Comparison of ENCODE assay signal across 29 mouse cellular contexts in the genomic region with DNA sequence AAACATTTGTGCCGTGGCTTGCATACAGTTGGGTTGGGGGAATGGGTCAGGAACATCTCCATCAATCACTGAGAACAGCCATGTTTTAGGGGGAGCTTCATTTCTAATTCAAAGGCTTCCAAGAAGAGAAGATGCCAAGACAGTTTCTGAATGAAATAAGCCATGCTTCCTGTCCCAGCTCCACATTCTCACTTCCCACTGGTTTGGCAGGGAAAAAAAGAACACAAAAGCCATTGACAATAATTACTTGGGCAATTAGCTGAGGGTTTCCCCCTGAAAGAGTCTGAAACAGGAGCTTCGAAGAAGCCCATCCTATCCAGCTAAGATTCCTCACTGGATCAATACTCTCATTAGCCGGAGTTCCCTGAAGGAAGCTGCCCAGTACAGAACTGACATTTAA.
DNase-seq lines count a peak whose midpoint lies in the region; ATAC-seq and TF ChIP-seq lines count a peak whose summit lies in the region.
"Had no signal": no experiment of that assay in that cellular context is flagged by ENCODE, and none has a peak within 500 bp of the region (broad histone marks: within the 10 kb centered on the region; RNA-seq: fewer than 3 reads in every experiment).

No protein-coding gene starts in this region.

- no peaks in the 10 kb centered on the region for H3K9me3 ChIP-seq in forebrain, embryonic 16.5 days (ENCODE audit: control insufficient read depth, low read length)
- H3K9me3 ChIP-seq in forebrain, embryonic 13.5 days (replicated peaks): no peaks in the 10 kb centered on the region
- no peaks in the 10 kb centered on the region for H3K9me3 ChIP-seq in hindbrain, postnatal 0 days (ENCODE audit: low read length)
- H3K9me3 ChIP-seq in hindbrain, embryonic 10.5 days: no peaks in the 10 kb centered on the region
- H3K9me3 ChIP-seq: embryonic facial prominence, embryonic 12.5 days; embryonic facial prominence, embryonic 15.5 days; forebrain, embryonic 12.5 days; G1E; heart, embryonic 10.5 days; heart, embryonic 13.5 days; hindbrain, embryonic 13.5 days had no signal

- peak; percentile 17 for DNase-seq in hindbrain, postnatal 0 days (ENCODE audit: low spot score)
- DNase-seq in hindbrain, embryonic 10.5 days (ENCODE audit: low spot score): no peak
- peak; percentile 78 for DNase-seq in Muller cell, postnatal 12 days (ENCODE audit: inconsistent ontology term)
- DNase-seq in brain, adult 2 months (ENCODE audit: low read depth, low spot score): peak; percentile 34
- DNase-seq: adrenal gland, adult 2 months; adrenal gland, postnatal 14 days; B cell, adult 2 months; cerebellum, adult 11 months; cerebellum, adult 2 months; cerebellum, adult 9-11 months; cerebellum, postnatal 25 days; gastrocnemius, adult 2 months; gastrocnemius, postnatal 14 days; heart, adult 18-20 months; heart, postnatal 14 days; heart, postnatal 4 days; kidney, adult 2 months had no signal

- H3K36me3 ChIP-seq in forebrain, embryonic 16.5 days (ENCODE audit: control insufficient read depth, insufficient read depth): no peaks in the 10 kb centered on the region
- no peaks in the 10 kb centered on the region for H3K36me3 ChIP-seq in forebrain, embryonic 13.5 days (ENCODE audit: poor library complexity, severe bottlenecking)
- H3K36me3 ChIP-seq in hindbrain, postnatal 0 days (ENCODE audit: insufficient read depth, low read length): no peaks in the 10 kb centered on the region
- H3K36me3 ChIP-seq in hindbrain, embryonic 10.5 days: no peaks in the 10 kb centered on the region
- H3K36me3 ChIP-seq: embryonic facial prominence, embryonic 12.5 days; embryonic facial prominence, embryonic 15.5 days; forebrain, embryonic 12.5 days; G1E; heart, embryonic 10.5 days; heart, embryonic 13.5 days; hindbrain, embryonic 13.5 days had no signal

- H3K27ac ChIP-seq in forebrain, embryonic 16.5 days (ENCODE audit: low read length): no peak overlapping the region
- H3K27ac ChIP-seq in forebrain, embryonic 13.5 days: no peak overlapping the region
- no peak overlapping the region for H3K27ac ChIP-seq in hindbrain, postnatal 0 days
- no peak overlapping the region for H3K27ac ChIP-seq in hindbrain, embryonic 10.5 days
- H3K27ac ChIP-seq: embryonic facial prominence, embryonic 12.5 days; embryonic facial prominence, embryonic 15.5 days; forebrain, embryonic 12.5 days; gastrocnemius, adult 2 months; heart, embryonic 10.5 days; heart, embryonic 13.5 days; hindbrain, embryonic 13.5 days had no signal

- no peak overlapping the region for H3K4me3 ChIP-seq in forebrain, embryonic 16.5 days (replicated peaks; ENCODE audit: low read length)
- no peak overlapping the region for H3K4me3 ChIP-seq in forebrain, embryonic 13.5 days
- no peak overlapping the region for H3K4me3 ChIP-seq in hindbrain, postnatal 0 days (ENCODE audit: low read length)
- H3K4me3 ChIP-seq in hindbrain, embryonic 10.5 days: no peak overlapping the region
- H3K4me3 ChIP-seq: embryonic facial prominence, embryonic 12.5 days; embryonic facial prominence, embryonic 15.5 days; forebrain, embryonic 12.5 days; gastrocnemius, adult 2 months; heart, embryonic 10.5 days; heart, embryonic 13.5 days; hindbrain, embryonic 13.5 days had no signal

- H3K27me3 ChIP-seq in forebrain, embryonic 16.5 days (replicated peaks; ENCODE audit: control insufficient read depth, insufficient read depth, low read length): no peaks in the 10 kb centered on the region
- no peaks in the 10 kb centered on the region for H3K27me3 ChIP-seq in forebrain, embryonic 13.5 days
- H3K27me3 ChIP-seq in hindbrain, postnatal 0 days (ENCODE audit: insufficient read depth, low read length): no peaks in the 10 kb centered on the region
- no peaks in the 10 kb centered on the region for H3K27me3 ChIP-seq in hindbrain, embryonic 10.5 days (ENCODE audit: insufficient read depth, poor library complexity, severe bottlenecking)
- H3K27me3 ChIP-seq: CH12.LX; embryonic facial prominence, embryonic 12.5 days; embryonic facial prominence, embryonic 15.5 days; forebrain, embryonic 12.5 days; heart, embryonic 13.5 days; hindbrain, embryonic 13.5 days had no signal

- H3K4me2 ChIP-seq in forebrain, embryonic 16.5 days (ENCODE audit: low read length): no peak overlapping the region
- H3K4me2 ChIP-seq in forebrain, embryonic 13.5 days: no peak overlapping the region
- H3K4me2 ChIP-seq in hindbrain, postnatal 0 days (ENCODE audit: low read depth, low read length): no peak overlapping the region
- H3K4me2 ChIP-seq: embryonic facial prominence, embryonic 12.5 days; embryonic facial prominence, embryonic 15.5 days; forebrain, embryonic 12.5 days; heart, embryonic 13.5 days; hindbrain, embryonic 13.5 days had no signal

- WGBS in forebrain, embryonic 16.5 days: 31% methylated on average over 3 of the region's 3 CpGs
- WGBS in forebrain, embryonic 13.5 days: 38% methylated on average over 3 of the region's 3 CpGs
- 51% methylated on average over 3 of the region's 3 CpGs for WGBS in hindbrain, postnatal 0 days
- WGBS in hindbrain, embryonic 10.5 days: 63% methylated on average over 3 of the region's 3 CpGs

- no peaks in the 10 kb centered on the region; the same call in 1 of the 2 replicates for H3K4me1 ChIP-seq in forebrain, embryonic 16.5 days (replicated peaks; ENCODE audit: control insufficient read depth, insufficient read depth, low read length)
- no peaks in the 10 kb centered on the region for H3K4me1 ChIP-seq in forebrain, embryonic 13.5 days
- no peaks in the 10 kb centered on the region for H3K4me1 ChIP-seq in hindbrain, postnatal 0 days (ENCODE audit: insufficient read depth, low read length)
- no peaks in the 10 kb centered on the region; the same call in 1 of the 2 replicates for H3K4me1 ChIP-seq in hindbrain, embryonic 10.5 days (replicated peaks)
- H3K4me1 ChIP-seq: embryonic facial prominence, embryonic 15.5 days; forebrain, embryonic 12.5 days; heart, embryonic 10.5 days; heart, embryonic 13.5 days; hindbrain, embryonic 13.5 days had no signal

- TF ChIP-seq CTCF in hindbrain, postnatal 0 days (IDR thresholded peaks at IDR 0.05; ENCODE audit: low read depth): no peak

- H3K9ac ChIP-seq in forebrain, embryonic 16.5 days (replicated peaks; ENCODE audit: low read depth, low read length): no peak overlapping the region
- H3K9ac ChIP-seq in forebrain, embryonic 13.5 days: no peak overlapping the region
- no peak overlapping the region for H3K9ac ChIP-seq in hindbrain, postnatal 0 days (replicated peaks; ENCODE audit: low read length)
- H3K9ac ChIP-seq: embryonic facial prominence, embryonic 12.5 days; embryonic facial prominence, embryonic 15.5 days; forebrain, embryonic 12.5 days; heart, embryonic 13.5 days; hindbrain, embryonic 13.5 days had no signal

- 0 out of 2 replicates have a peak, but pooled peaks have one; percentile 24 for ATAC-seq in forebrain, embryonic 16.5 days
- no peak for ATAC-seq in forebrain, embryonic 13.5 days
- no peak for ATAC-seq in hindbrain, postnatal 0 days
- no peak for ATAC-seq in granulocyte monocyte progenitor cell, adult 5-6 weeks (replicated peaks; ENCODE audit: poor library complexity, severe bottlenecking)
- ATAC-seq: intestine, postnatal 0 days had no signal
